ENCODE assay signal across 8 mouse cellular contexts in the genomic region with DNA sequence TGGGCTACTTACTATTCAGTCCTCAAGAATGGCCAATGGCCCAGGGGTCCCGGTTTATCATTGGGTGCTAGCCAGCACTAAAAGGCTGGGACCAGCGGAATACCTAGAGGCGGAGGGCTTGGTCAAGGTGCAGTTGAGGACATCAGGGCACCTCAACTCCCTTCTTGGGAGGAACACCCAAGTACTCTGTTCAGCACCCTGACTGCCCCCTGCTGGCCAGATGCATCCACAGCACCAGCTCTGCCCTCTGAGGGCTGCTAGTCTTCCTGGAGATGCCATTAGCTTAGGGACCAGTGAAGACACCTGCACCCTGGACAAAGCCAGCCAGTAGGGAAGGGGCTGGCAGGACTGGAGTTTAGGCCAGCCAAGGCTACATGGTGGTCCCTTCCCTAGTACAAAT. TPM values are rescaled to one million over a fixed set of nuclear protein-coding genes. Genes with fewer than 3 reads are reported as not detected.
DNase-seq lines count a peak whose midpoint lies in the region; ATAC-seq and TF ChIP-seq lines count a peak whose summit lies in the region.

No protein-coding gene starts in this region.

- 74% methylated on average over 3 of the region's 3 CpGs for WGBS in hindbrain, embryonic 14.5 days
- WGBS in small intestine, adult 2 months: 45% methylated on average over 3 of the region's 3 CpGs

- TF ChIP-seq POLR2A in small intestine, adult 2 months (IDR thresholded peaks at IDR 0.05; ENCODE audit: low read depth, low read length): no peak; the same call in 1 of the 2 replicates

- peaks cover 24% of the 10 kb centered on the region for H3K4me1 ChIP-seq in hindbrain, embryonic 14.5 days (replicated peaks; ENCODE audit: control insufficient read depth, insufficient read depth, low read length)
- peaks cover 10% of the 10 kb centered on the region; the same call in 1 of the 2 replicates for H3K4me1 ChIP-seq in small intestine, adult 2 months (ENCODE audit: control insufficient read depth, insufficient read depth, insufficient read length, low read length)

- H3K9me3 ChIP-seq in hindbrain, embryonic 14.5 days (ENCODE audit: control insufficient read depth, low read length): no peaks in the 10 kb centered on the region

- no peak overlapping the region for H3K27ac ChIP-seq in hindbrain, embryonic 14.5 days
- no peak overlapping the region for H3K27ac ChIP-seq in small intestine, adult 2 months (ENCODE audit: insufficient read depth, low read depth, low read length)

- peak; percentile 79 for TF ChIP-seq CTCF in small intestine, adult 2 months (IDR thresholded peaks at IDR 0.05; ENCODE audit: extremely low read depth, insufficient read length, insufficient replicate concordance, low read depth, low read length)

- H3K4me2 ChIP-seq in hindbrain, embryonic 14.5 days (replicated peaks): peak overlapping the region; percentile 99

- DNase-seq in R1 (ENCODE audit: low read depth, low spot score): peak; percentile 83
- peak; percentile 31 for DNase-seq in cerebellum, adult 9-11 months
- peak; percentile 76 to 79 for DNase-seq in frontal cortex, postnatal 10 days (ENCODE audit: low spot score in 2 of 2)
- peak; percentile 71 for DNase-seq in hindbrain, embryonic 14.5 days (ENCODE audit: low spot score)
- DNase-seq in layer of hippocampus, postnatal 36 days: peak; percentile 78 to 80
- peak; percentile 82 for DNase-seq in mesoderm, embryonic 11.5 days (ENCODE audit: low read depth, low spot score)

- no peak for ATAC-seq in hindbrain, embryonic 14.5 days (ENCODE audit: low FRiP score)
- ATAC-seq in activated CD4-positive, CD25-positive, alpha-beta regulatory T cell, adult 4 months: no peak

- no peak overlapping the region for H3K9ac ChIP-seq in hindbrain, embryonic 14.5 days

- no peaks in the 10 kb centered on the region; the same call in 1 of the 2 replicates for H3K27me3 ChIP-seq in hindbrain, embryonic 14.5 days (ENCODE audit: control insufficient read depth, insufficient read depth, low read length)
- H3K27me3 ChIP-seq in small intestine, adult 2 months (ENCODE audit: control insufficient read depth, insufficient read depth, low read length): peaks cover 7% of the 10 kb centered on the region

- H3K36me3 ChIP-seq in hindbrain, embryonic 14.5 days (replicated peaks; ENCODE audit: control insufficient read depth, insufficient read depth): no peaks in the 10 kb centered on the region
- H3K36me3 ChIP-seq in small intestine, adult 2 months (ENCODE audit: control insufficient read depth, insufficient read depth, low read length): no peaks in the 10 kb centered on the region

- peak overlapping the region; percentile 87; the same call in 1 of the 2 replicates for H3K4me3 ChIP-seq in hindbrain, embryonic 14.5 days (replicated peaks; ENCODE audit: low read length)
- 0 out of 2 replicates have a peak overlapping the region, but pooled peaks have one; percentile 2 for H3K4me3 ChIP-seq in small intestine, adult 2 months (ENCODE audit: low read depth, low read length)

RNA-seq across cellular contexts. Expression of a gene that starts 1.9 kb away (rescaled TPM):
- 11.5 and 13.0 TPM in 2 replicates for polyA plus RNA-seq in hindbrain, embryonic 14.5 days (2014; fragmentation: Nextera tagmentation; extraction: Ambion mirVana)
- 10 to 100 TPM; 52.0 to 56.6 TPM for total RNA-seq in layer of hippocampus, postnatal 36 days (2021)
- polyA plus RNA-seq in small intestine, adult 2 months (2012; rRNA removed): 3.3 and 5.9 TPM in 2 replicates
- polyA plus RNA-seq in activated CD4-positive, CD25-positive, alpha-beta regulatory T cell, adult 4 months (2017; shearing (Covaris generic)): 1 to 10 TPM; 3.2 to 3.5 TPM

Comparison
In these comparisons a context has a peak if more than half of its experiments do, and no peak if none do; other contexts are left out.
1. DNase-seq: peak in every context shown above with its lines; median percentile 83 in R1; 82 in mesoderm, embryonic 11.5 days; 79 in layer of hippocampus, postnatal 36 days; 78 in frontal cortex, postnatal 10 days; 71 in hindbrain, embryonic 14.5 days; 31 in cerebellum, adult 9-11 months.